Mouse (Mus musculus) neural tube, embryonic 11.5 days (tissue): ENCODE data around the gene Plch1. TPM values are rescaled to one million over a fixed set of nuclear protein-coding genes. Genes with fewer than 3 reads are reported as not detected.

Experiments used
- ATAC-seq: fragments of 200-750 bp; cut with Nextera tagmentation; 2 replicates; pipeline ENCODE4 v1.8.0; 2017; ENCODE audit warnings: moderate number of reproducible peaks, mild to moderate bottlenecking, moderate TSS enrichment, moderate library complexity; ENCODE audit not compliant: insufficient read depth, low FRiP score, low TSS enrichment
- DNase-seq: peaks from one replicate; pipeline ENCODE4 v3.0.0-alpha.2; 2015; ENCODE audit warnings: low spot score
- H3K27ac ChIP-seq: fragments of 300-500 bp; sonication (generic); 2 replicates; pipeline ENCODE4 v1.5.1; 2014; ENCODE audit warnings: low read depth, mild to moderate bottlenecking, low read length
- H3K27me3 ChIP-seq: fragments of 300-500 bp; sonication (generic); 2 replicates; pipeline ENCODE4 v1.6.1; 2014; ENCODE audit warnings: mild to moderate bottlenecking, low read length, mixed read lengths; ENCODE audit not compliant: control insufficient read depth, insufficient read depth
- H3K36me3 ChIP-seq: fragments of 300-500 bp; sonication (generic); 2 replicates; pipeline ENCODE4 v1.6.1; 2014; ENCODE audit warnings: mild to moderate bottlenecking, low read length, moderate library complexity, mixed read lengths; ENCODE audit not compliant: control insufficient read depth, insufficient read depth
- H3K4me1 ChIP-seq: fragments of 300-500 bp; sonication (generic); 2 replicates; pipeline ENCODE4 v1.6.1; 2014; ENCODE audit warnings: low read length, mixed read lengths; ENCODE audit not compliant: control insufficient read depth, insufficient read depth
- H3K4me2 ChIP-seq: fragments of 300-500 bp; sonication (generic); 2 replicates; pipeline ENCODE4 v1.6.1; 2014; ENCODE audit warnings: low read depth, mild to moderate bottlenecking, moderate library complexity
- H3K4me3 ChIP-seq: fragments of 300-500 bp; sonication (generic); 2 replicates; pipeline ENCODE4 v1.5.1; 2014; ENCODE audit warnings: low read depth, low read length
- H3K9ac ChIP-seq: fragments of 300-500 bp; sonication (generic); 2 replicates; pipeline ENCODE4 v1.6.1; 2014; ENCODE audit warnings: mild to moderate bottlenecking, low read length
- H3K9me3 ChIP-seq: fragments of 300-500 bp; sonication (generic); 2 replicates; pipeline ENCODE4 v1.6.1; 2016; ENCODE audit warnings: low read length; ENCODE audit not compliant: control insufficient read depth
- WGBS: fragments of 180-500 bp; shearing (Covaris S2); extraction: QIAGEN DNeasy Blood & Tissue Kit; methylation state at CpG from one replicate; pipeline ENCODE4 v1.1.7; 2014; 5-methylcytosine and 5-hydroxymethylcytosine counted together
- polyA plus RNA-seq: library from polyadenylated mRNA; unstranded; fragments of >200 nt; fragmentation: Nextera tagmentation; extraction: Ambion mirVana; gene quantifications from 2 replicates; pipeline ENCODE4 v1.2.1, GENCODE M21; 2014

Plch1 gene
- polyA plus RNA-seq, 1 experiment from 2014 or later, result 34.4 TPM

DNA sequence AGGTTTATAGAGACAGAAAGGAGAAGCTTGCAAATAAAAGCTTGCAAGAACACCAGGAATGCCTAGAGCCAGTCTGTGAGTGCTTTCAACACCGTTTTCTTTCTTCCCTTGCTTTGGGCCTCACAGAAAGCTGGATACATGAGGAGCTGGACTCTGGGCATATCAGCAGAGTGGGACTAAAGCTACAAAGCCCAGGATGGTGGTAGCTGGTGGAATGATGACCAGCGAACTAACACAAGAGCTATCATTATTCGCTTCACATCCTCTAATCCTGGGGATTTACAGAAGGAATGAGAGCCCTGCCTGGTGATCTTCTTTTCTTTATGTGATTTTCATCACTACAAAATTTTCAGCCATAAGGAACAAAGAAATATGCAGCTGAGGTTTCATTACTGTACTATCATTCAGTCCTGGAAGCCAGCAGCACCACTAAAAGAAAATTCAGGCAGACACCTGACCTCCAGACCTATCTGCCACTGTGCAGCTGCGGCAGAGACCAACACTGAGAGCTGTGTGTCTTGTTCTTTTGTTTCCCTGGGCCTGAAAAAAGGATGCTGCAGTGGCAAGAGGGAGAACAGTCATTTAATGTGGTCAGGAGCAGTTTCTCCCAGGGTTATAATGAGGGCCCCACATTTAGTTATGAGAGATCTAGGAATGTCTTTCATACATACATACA, 172.5 kb downstream of the Plch1 start:
- Histone ChIP-seq H3K4me1 (no peaks in the 10 kb centered on the region), H3K4me2 (no peak overlapping the region), H3K4me3 (no peak overlapping the region), H3K27me3 (no peaks in the 10 kb centered on the region), H3K9me3 (no peaks in the 10 kb centered on the region), H3K36me3 (no peaks in the 10 kb centered on the region), H3K27ac (no peak overlapping the region), H3K9ac (no peak overlapping the region)
- no peak for DNase-seq
- 75% methylated on average over 4 of the region's 4 CpGs for WGBS
- ATAC-seq, result no peak

DNA sequence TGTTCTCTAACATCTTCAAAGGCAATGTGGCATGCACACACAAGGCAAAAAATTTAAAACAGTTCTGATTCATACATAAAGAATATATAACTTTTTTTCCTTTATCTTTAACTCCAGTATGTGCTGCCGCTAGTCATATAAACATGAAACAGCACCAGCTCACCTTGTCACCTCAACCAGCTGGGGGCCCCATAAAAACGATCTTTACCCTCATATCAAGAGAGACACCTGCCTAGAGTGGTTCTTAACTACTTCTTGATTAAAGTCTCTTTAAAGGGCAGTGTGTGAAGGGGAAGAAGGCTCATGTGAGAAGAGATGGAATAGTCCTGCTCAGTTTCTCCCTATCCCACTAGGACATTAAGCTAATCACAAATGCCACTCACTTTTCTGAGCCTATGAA, 205.6 kb downstream of the Plch1 start:
- H3K27me3 ChIP-seq, result no peaks in the 10 kb centered on the region
- 84% methylated on average over 2 of the region's 2 CpGs for WGBS

DNA sequence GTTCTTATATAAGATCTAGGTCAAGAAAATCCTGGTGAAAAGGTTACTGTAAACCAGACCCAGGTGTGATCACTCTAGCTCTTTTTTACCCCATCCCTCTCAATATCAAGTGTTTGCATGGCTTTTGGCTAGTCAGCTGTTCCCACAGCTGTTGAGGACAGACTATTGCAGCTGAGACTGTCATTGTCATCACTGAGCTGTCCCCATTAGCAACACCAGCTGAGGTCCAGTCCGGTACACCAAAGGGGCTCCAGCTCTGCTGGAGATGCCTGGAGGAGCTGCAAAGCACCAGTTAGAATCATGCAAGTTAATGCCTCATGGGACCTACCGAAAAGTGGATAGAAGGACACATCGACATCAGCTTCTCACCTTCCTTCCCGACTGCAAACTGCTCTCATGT, 206.5 kb downstream of the Plch1 start:
- H3K27ac ChIP-seq, result no peak overlapping the region
- WGBS, result 85% methylated on average over 4 of the region's 4 CpGs
- no peak overlapping the region for H3K4me3 ChIP-seq
- ATAC-seq (no peak), DNase-seq (no peak)
- H3K4me2 ChIP-seq, result no peak overlapping the region
- no peak overlapping the region for H3K9ac ChIP-seq
- no peaks in the 10 kb centered on the region for H3K27me3 ChIP-seq
- no peaks in the 10 kb centered on the region for H3K36me3 ChIP-seq
- no peaks in the 10 kb centered on the region for H3K9me3 ChIP-seq
- H3K4me1 ChIP-seq, result no peaks in the 10 kb centered on the region

More for the DNA sequence above, 205.6 kb downstream of the Plch1 start:
- H3K4me2 ChIP-seq, result no peak overlapping the region
- ATAC-seq (no peak), DNase-seq (no peak)
- H3K9me3 ChIP-seq, result no peaks in the 10 kb centered on the region
- no peaks in the 10 kb centered on the region for H3K36me3 ChIP-seq
- no peaks in the 10 kb centered on the region for H3K4me1 ChIP-seq
- no peak overlapping the region for H3K27ac ChIP-seq
- no peak overlapping the region for H3K9ac ChIP-seq
- H3K4me3 ChIP-seq, result no peak overlapping the region

DNA sequence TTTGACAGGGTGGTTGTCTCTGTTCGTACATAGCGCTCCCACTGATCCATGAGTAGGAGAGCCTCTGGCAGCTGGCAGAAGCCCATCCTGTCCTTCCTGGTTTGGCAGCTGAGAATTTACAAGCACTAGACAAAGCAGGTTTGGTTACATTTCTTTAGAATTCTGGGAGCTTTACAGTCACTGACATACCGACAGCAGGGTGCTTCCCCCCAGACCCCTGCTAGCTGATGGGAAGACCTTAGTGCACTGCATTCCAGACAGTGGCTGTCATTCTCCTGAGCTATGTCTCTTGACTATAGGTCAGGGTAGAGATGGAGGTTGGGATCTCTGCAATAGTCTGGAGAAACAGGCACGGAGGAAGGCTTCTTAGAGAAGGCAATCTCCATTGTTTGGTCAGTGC, 230.5 kb downstream of the Plch1 start:
- H3K4me1 ChIP-seq, result no peaks in the 10 kb centered on the region
- no peak for DNase-seq
- no peak overlapping the region for H3K4me3 ChIP-seq
- no peaks in the 10 kb centered on the region for H3K27me3 ChIP-seq
- H3K9me3 ChIP-seq, result no peaks in the 10 kb centered on the region
- no peak for ATAC-seq
- 47% methylated on average over 4 of the region's 4 CpGs for WGBS
- H3K9ac ChIP-seq, result no peak overlapping the region
- H3K27ac ChIP-seq, result no peak overlapping the region
- H3K4me2 ChIP-seq, result no peak overlapping the region
- no peaks in the 10 kb centered on the region for H3K36me3 ChIP-seq

- H3K4me1 ChIP-seq, result no peaks in the 10 kb centered on the region
- H3K27ac ChIP-seq, result no peak overlapping the region
- H3K9me3 ChIP-seq, result no peaks in the 10 kb centered on the region
- H3K36me3 ChIP-seq, result no peaks in the 10 kb centered on the region
- DNase-seq, result no peak
- H3K9ac ChIP-seq, result no peak overlapping the region
- no peak overlapping the region for H3K4me2 ChIP-seq
- no peaks in the 10 kb centered on the region for H3K27me3 ChIP-seq
- ATAC-seq, result no peak
- 75% methylated on average over 3 of the region's 3 CpGs for WGBS
- no peak overlapping the region for H3K4me3 ChIP-seq
Observed at GRCm38 (mm10) chr3:63665307-63665706, 234.0 kb downstream of the Plch1 start.

GRCm38 (mm10) chr3:63664575-63665243, 234.6 kb downstream of the Plch1 start:
- no peak overlapping the region for H3K4me3 ChIP-seq
- no peak overlapping the region for H3K9ac ChIP-seq
- DNase-seq (no peak), ATAC-seq (no peak)
- H3K9me3 ChIP-seq, result no peaks in the 10 kb centered on the region
- no peak overlapping the region for H3K27ac ChIP-seq
- H3K27me3 ChIP-seq, result no peaks in the 10 kb centered on the region
- no peaks in the 10 kb centered on the region for H3K36me3 ChIP-seq
- no peaks in the 10 kb centered on the region for H3K4me1 ChIP-seq
- 80% methylated on average over 6 of the region's 6 CpGs for WGBS
- no peak overlapping the region for H3K4me2 ChIP-seq

Other genes with a start within 250 kb of the Plch1 start
- 3.1 and 4.2 TPM in 2 replicates for gene E130311K13Rik, start 30.0 kb upstream of the Plch1 start, polyA plus RNA-seq
- gene Slc33a1, start 65.3 kb upstream of the Plch1 start, polyA plus RNA-seq, result 11.0 and 13.6 TPM in 2 replicates
- 71.0 and 72.4 TPM in 2 replicates for gene Gmps, start 76.6 kb upstream of the Plch1 start, polyA plus RNA-seq
- 0.08 TPM in 2 replicates for gene Vmn2r1, start 182.1 kb upstream of the Plch1 start, polyA plus RNA-seq
- not detected in 2 replicates for gene Vmn2r2, start 242.5 kb upstream of the Plch1 start, polyA plus RNA-seq